Mouse (Mus musculus): ENCODE measurements around the gene Gm20721. TPM values are rescaled to one million over a fixed set of nuclear protein-coding genes. Genes with fewer than 3 reads are reported as not detected.
A peak's percentile ranks its signal among the peaks of the same experiment; 100 is the strongest.

Gene Gm20721
- polyA plus RNA-seq, 1 experiment from 2014 or later: 11.4 TPM

GRCm38 (mm10) chr2:174291662-174292030 is 54.9 kb downstream of the Gm20721 start:
- 0 out of 2 replicates have a peak, but pooled peaks cover 2% of the 10 kb centered on the region for H3K36me3 ChIP-seq (ENCODE audit: control insufficient read depth, insufficient read depth)
- ATAC-seq: no peak
- peak overlapping the region; percentile 39; the same call in 1 of the 2 replicates for H3K9ac ChIP-seq (replicated peaks; ENCODE audit: low read depth, low read length)
- H3K27ac ChIP-seq (ENCODE audit: low read length): no peak overlapping the region
- peaks cover 7% of the 10 kb centered on the region for H3K27me3 ChIP-seq (replicated peaks; ENCODE audit: control insufficient read depth, insufficient read depth, low read length)
- peak overlapping the region; percentile 36 for H3K4me3 ChIP-seq (replicated peaks; ENCODE audit: low read length)
- H3K4me1 ChIP-seq (replicated peaks; ENCODE audit: control insufficient read depth, insufficient read depth, low read length): peaks cover 28% of the 10 kb centered on the region
- 7% methylated on average over 2 of the region's 2 CpGs for WGBS
- H3K9me3 ChIP-seq (ENCODE audit: control insufficient read depth, low read length): peaks cover 13% of the 10 kb centered on the region
- H3K4me2 ChIP-seq (ENCODE audit: low read length): peak overlapping the region; percentile 59

- WGBS: 23% methylated on average over 8 of the region's 8 CpGs
- H3K4me1 ChIP-seq (replicated peaks; ENCODE audit: control insufficient read depth, insufficient read depth, low read length): peaks cover 28% of the 10 kb centered on the region
- peaks cover 12% of the 10 kb centered on the region for H3K27me3 ChIP-seq (replicated peaks; ENCODE audit: control insufficient read depth, insufficient read depth, low read length)
- H3K36me3 ChIP-seq (ENCODE audit: control insufficient read depth, insufficient read depth): peaks cover 6% of the 10 kb centered on the region
- peak overlapping the region; percentile 59 for H3K4me2 ChIP-seq (ENCODE audit: low read length)
- peak overlapping the region; percentile 36 for H3K4me3 ChIP-seq (replicated peaks; ENCODE audit: low read length)
- H3K9me3 ChIP-seq (ENCODE audit: control insufficient read depth, low read length): peaks cover 13% of the 10 kb centered on the region
- H3K27ac ChIP-seq (ENCODE audit: low read length): no peak overlapping the region
- no peak for ATAC-seq
- H3K9ac ChIP-seq (replicated peaks; ENCODE audit: low read depth, low read length): peak overlapping the region; percentile 39; the same call in 1 of the 2 replicates
These were observed 55.4 kb downstream of the Gm20721 start for GRCm38 (mm10) chr2:174291029-174291661.

- Histone ChIP-seq H3K4me3 (replicated peaks; ENCODE audit: low read length) (no peak overlapping the region), H3K27me3 (replicated peaks; ENCODE audit: control insufficient read depth, insufficient read depth, low read length) (peaks cover 35% of the 10 kb centered on the region), H3K4me1 (replicated peaks; ENCODE audit: control insufficient read depth, insufficient read depth, low read length) (peaks cover 37% of the 10 kb centered on the region), H3K36me3 (ENCODE audit: control insufficient read depth, insufficient read depth) (peaks cover 29% of the 10 kb centered on the region), H3K27ac (ENCODE audit: low read length) (no peak overlapping the region), H3K4me2 (ENCODE audit: low read length) (no peak overlapping the region), H3K9me3 (ENCODE audit: control insufficient read depth, low read length) (peaks cover 23% of the 10 kb centered on the region), H3K9ac (replicated peaks; ENCODE audit: low read depth, low read length) (no peak overlapping the region)
- WGBS: 35% methylated on average over 12 of the region's 12 CpGs
- ATAC-seq: no peak
These were observed 57.7 kb downstream of the Gm20721 start for GRCm38 (mm10) chr2:174288673-174289430.

- H3K4me2 ChIP-seq (ENCODE audit: low read length): no peak overlapping the region
- peaks cover 36% of the 10 kb centered on the region for H3K4me1 ChIP-seq (replicated peaks; ENCODE audit: control insufficient read depth, insufficient read depth, low read length)
- no peak overlapping the region for H3K4me3 ChIP-seq (replicated peaks; ENCODE audit: low read length)
- H3K36me3 ChIP-seq (ENCODE audit: control insufficient read depth, insufficient read depth): peaks cover 34% of the 10 kb centered on the region
- no peak overlapping the region for H3K9ac ChIP-seq (replicated peaks; ENCODE audit: low read depth, low read length)
- H3K9me3 ChIP-seq (ENCODE audit: control insufficient read depth, low read length): peaks cover 23% of the 10 kb centered on the region
- H3K27ac ChIP-seq (ENCODE audit: low read length): no peak overlapping the region
- H3K27me3 ChIP-seq (replicated peaks; ENCODE audit: control insufficient read depth, insufficient read depth, low read length): peaks cover 35% of the 10 kb centered on the region
- WGBS: 28% methylated on average over 7 of the region's 7 CpGs
- ATAC-seq: no peak
These were observed 58.6 kb downstream of the Gm20721 start for GRCm38 (mm10) chr2:174287921-174288320.

- no peak for ATAC-seq
- Histone ChIP-seq H3K4me2 (ENCODE audit: low read length) (no peak overlapping the region), H3K9me3 (ENCODE audit: control insufficient read depth, low read length) (peaks cover 23% of the 10 kb centered on the region), H3K27ac (ENCODE audit: low read length) (no peak overlapping the region), H3K27me3 (replicated peaks; ENCODE audit: control insufficient read depth, insufficient read depth, low read length) (peaks cover 38% of the 10 kb centered on the region), H3K4me3 (replicated peaks; ENCODE audit: low read length) (0 out of 2 replicates have a peak overlapping the region, but pooled peaks have one; percentile 13), H3K4me1 (replicated peaks; ENCODE audit: control insufficient read depth, insufficient read depth, low read length) (peaks cover 18% of the 10 kb centered on the region), H3K9ac (replicated peaks; ENCODE audit: low read depth, low read length) (no peak overlapping the region), H3K36me3 (ENCODE audit: control insufficient read depth, insufficient read depth) (peaks cover 34% of the 10 kb centered on the region)
- 51% methylated on average over 34 of the region's 34 CpGs for WGBS
These were observed 60.5 kb downstream of the Gm20721 start for GRCm38 (mm10) chr2:174285921-174286470.

GRCm38 (mm10) chr2:174284807-174285457 is 61.6 kb downstream of the Gm20721 start:
- H3K27ac ChIP-seq (ENCODE audit: low read length): no peak overlapping the region
- H3K27me3 ChIP-seq (replicated peaks; ENCODE audit: control insufficient read depth, insufficient read depth, low read length): peaks cover 38% of the 10 kb centered on the region
- peak overlapping the region; percentile 26 for H3K4me3 ChIP-seq (replicated peaks; ENCODE audit: low read length)
- H3K9ac ChIP-seq (replicated peaks; ENCODE audit: low read depth, low read length): no peak overlapping the region
- H3K4me2 ChIP-seq (ENCODE audit: low read length): peak overlapping the region; percentile 42
- peak; percentile 34; the same call in 1 of the 2 replicates for ATAC-seq
- H3K4me1 ChIP-seq (replicated peaks; ENCODE audit: control insufficient read depth, insufficient read depth, low read length): peaks cover 14% of the 10 kb centered on the region; the same call in 1 of the 2 replicates
- 48% methylated on average over 58 of the region's 58 CpGs for WGBS
- peaks cover 34% of the 10 kb centered on the region for H3K36me3 ChIP-seq (ENCODE audit: control insufficient read depth, insufficient read depth)
- H3K9me3 ChIP-seq (ENCODE audit: control insufficient read depth, low read length): peaks cover 23% of the 10 kb centered on the region

- peaks cover 14% of the 10 kb centered on the region; the same call in 1 of the 2 replicates for H3K4me1 ChIP-seq (replicated peaks; ENCODE audit: control insufficient read depth, insufficient read depth, low read length)
- H3K27ac ChIP-seq (ENCODE audit: low read length): no peak within 1 kb of the TSS
- H3K9ac ChIP-seq (replicated peaks; ENCODE audit: low read depth, low read length): no peak within 1 kb of the TSS
- peak within 1 kb of the TSS; percentile 26 for H3K4me3 ChIP-seq (replicated peaks; ENCODE audit: low read length)
- H3K27me3 ChIP-seq (replicated peaks; ENCODE audit: control insufficient read depth, insufficient read depth, low read length): peaks cover 38% of the 10 kb centered on the region
- peak within 1 kb of the TSS; percentile 42 for H3K4me2 ChIP-seq (ENCODE audit: low read length)
- H3K36me3 ChIP-seq (ENCODE audit: control insufficient read depth, insufficient read depth): peaks cover 34% of the 10 kb centered on the region
- peaks cover 23% of the 10 kb centered on the region for H3K9me3 ChIP-seq (ENCODE audit: control insufficient read depth, low read length)
- 54% methylated on average over 19 of the region's 19 CpGs for WGBS
- ATAC-seq: peak; percentile 39; the same call in 1 of the 2 replicates
These were observed 62.5 kb downstream of the Gm20721 start, which contains the start of gene Gnas for GRCm38 (mm10) chr2:174284011-174284410. TSS of gene Gnas (plus strand) at chr2:174284320.

GRCm38 (mm10) chr2:174283341-174283740 is 63.2 kb downstream of the Gm20721 start:
- Histone ChIP-seq H3K4me1 (replicated peaks; ENCODE audit: control insufficient read depth, insufficient read depth, low read length) (peaks cover 14% of the 10 kb centered on the region; the same call in 1 of the 2 replicates), H3K36me3 (ENCODE audit: control insufficient read depth, insufficient read depth) (peaks cover 34% of the 10 kb centered on the region), H3K9ac (replicated peaks; ENCODE audit: low read depth, low read length) (no peak overlapping the region), H3K9me3 (ENCODE audit: control insufficient read depth, low read length) (peaks cover 23% of the 10 kb centered on the region), H3K27me3 (replicated peaks; ENCODE audit: control insufficient read depth, insufficient read depth, low read length) (peaks cover 38% of the 10 kb centered on the region), H3K4me3 (replicated peaks; ENCODE audit: low read length) (no peak overlapping the region), H3K27ac (ENCODE audit: low read length) (no peak overlapping the region), H3K4me2 (ENCODE audit: low read length) (peak overlapping the region; percentile 16)
- WGBS: 42% methylated on average over 11 of the region's 11 CpGs
- no peak for ATAC-seq
